Mouse (Mus musculus) B cell, adult 62 days (primary cell): ENCODE results near the gene Pold4. TPM values are rescaled to one million over a fixed set of nuclear protein-coding genes. Genes with fewer than 3 reads are reported as not detected.

Experiments used
- total RNA-seq: library from RNA; stranded (reverse); gene quantifications from 4 replicates; pipeline ENCODE4 v1.2.4, GENCODE M21; 2023

Gene Pold4
- 206 to 223 TPM (median 211 TPM) in 4 replicates for total RNA-seq

GRCm38 (mm10) chr19:4231253-4232185 is at the start of gene Pold4:
Gene Pold4 (plus strand): TSS chr19:4231899.

DNA sequence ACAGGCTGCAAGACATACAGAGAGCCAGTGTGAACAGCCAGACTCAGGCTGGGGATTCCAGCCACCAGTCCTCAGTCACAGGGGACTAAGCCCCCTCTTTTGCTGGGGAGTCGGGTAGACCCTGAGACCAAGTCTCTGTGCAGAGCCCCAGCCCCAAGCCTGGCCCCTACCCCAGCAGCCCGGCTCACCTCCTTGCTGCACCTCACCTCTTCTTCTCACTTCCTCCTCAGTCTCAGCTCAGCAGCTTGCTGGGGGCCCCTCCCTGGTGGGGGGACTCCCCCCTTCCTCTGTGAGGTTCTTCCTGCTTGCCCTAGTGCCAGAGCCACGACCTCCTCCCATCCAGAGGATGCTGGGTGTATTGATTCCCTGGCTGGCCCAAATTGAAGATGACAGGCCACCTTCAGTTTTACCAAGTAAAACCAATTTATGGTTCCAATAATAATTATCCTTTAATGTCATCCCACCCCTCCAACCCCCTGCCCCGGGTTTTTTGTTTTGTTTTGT is 40.8 kb upstream of the Pold4 start, which contains the start of gene Tbc1d10c:
Tbc1d10c (minus strand) TSS at position 454 of the 504 bp plus-strand sequence.

DNA sequence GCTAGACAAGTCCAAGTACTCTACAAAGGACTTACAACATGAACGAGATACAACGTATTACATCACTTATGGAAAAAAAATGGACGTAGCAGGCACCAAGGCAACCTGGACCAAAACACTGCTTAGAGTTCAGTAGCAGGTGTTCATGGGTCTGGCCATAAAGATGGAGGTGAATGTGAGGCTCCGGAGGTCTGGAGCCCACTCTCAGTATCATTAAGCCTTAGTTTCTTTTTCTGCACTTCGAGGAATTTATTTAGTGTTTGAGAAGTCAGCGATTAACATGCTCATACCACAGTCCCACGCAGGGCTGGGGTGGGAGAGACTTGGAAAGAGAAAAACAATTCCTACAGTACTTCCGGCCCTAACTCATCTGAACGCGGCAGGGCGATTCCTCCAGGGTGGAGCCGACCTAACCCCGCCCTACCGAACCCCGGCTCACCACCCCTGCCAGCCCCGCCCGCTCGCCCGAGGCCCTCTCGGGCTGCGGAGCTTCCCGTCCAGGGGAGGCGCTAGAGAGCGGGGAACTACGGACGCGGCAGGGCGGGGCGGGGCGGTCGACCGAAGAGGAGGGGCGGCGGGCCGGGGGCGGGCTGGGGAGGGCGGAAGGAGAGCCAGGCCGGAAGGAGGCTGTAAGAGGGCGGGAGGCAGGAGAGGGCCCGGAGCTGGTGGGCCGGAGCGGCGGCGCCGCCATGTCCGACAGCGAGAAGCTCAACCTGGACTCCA is 40.0 kb upstream of the Pold4 start, which contains the start of gene Ppp1ca:
Ppp1ca (plus strand) TSS at position 538 of the 723 bp plus-strand sequence.

DNA sequence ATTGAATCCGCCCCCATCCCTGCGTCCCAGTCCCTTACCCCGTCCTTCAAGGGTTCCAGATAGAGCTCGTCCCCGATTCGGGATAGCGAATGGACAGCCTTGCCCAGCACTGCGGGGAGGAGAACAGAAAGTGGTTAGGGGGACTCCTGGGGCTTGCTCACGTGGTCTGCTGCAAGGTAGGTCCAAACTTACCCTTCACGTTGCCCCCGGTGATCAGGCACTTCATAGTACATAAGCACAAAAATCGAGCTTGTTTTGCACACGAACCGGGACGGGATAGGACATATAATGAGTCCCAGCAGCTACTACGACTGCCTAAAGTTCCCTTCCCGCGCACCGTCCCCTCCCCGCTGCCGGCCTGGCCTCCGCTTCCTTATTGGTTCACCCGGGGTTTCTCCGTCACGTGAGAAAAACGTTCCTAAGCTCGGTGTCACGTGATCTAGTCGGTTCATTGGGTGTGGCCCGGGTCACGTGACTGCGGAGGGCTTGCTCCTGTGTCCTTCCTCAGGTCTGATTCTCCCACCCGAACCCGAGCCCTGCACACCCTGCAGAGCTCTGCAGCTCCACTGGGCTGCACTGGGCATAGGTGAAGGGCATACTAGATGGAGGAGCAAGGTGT is 30.3 kb upstream of the Pold4 start, which contains the start of gene Rad9a:
Rad9a (minus strand) TSS at position 372 of the 619 bp plus-strand sequence.

DNA sequence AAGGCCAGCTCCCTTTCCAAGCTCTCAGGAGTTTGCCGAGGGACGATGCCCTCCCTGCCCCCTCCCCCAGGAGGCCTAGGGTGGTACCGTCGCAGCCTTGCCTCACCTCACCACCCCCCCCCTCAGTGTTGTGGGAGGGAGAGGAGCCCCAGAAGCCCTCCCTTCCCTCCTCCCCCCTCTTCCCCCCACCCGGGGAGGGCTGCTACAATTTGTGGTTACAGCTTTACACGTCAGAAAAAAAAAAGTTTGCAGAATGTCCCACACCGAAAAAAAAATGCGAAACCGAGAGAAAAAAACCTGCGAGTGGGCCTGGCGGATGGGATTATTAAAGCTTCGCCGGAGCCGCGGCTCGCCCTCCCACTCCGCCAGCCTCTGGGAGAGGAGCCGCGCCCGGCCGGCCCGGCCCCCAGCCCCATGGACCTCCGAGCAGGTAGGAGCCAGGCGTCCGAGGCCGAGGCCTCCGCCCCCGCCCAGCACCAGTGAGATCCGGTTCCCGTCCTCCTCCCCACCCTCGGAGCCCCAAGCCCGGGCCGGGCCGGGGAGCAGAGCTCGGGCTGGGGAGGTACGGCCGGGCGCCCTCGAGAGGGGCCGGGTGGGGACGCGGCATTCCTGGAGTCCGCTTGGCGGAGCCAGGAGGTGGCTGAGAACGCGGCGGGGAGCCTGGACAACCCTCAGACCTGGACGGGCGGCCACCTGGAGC is 17.5 kb upstream of the Pold4 start, which contains the start of the genes Clcf1 and AC109138.7:
Clcf1 (plus strand) TSS at position 168 of the 700 bp plus-strand sequence.
AC109138.7 (plus strand) TSS at position 287 of the 700 bp plus-strand sequence.

DNA sequence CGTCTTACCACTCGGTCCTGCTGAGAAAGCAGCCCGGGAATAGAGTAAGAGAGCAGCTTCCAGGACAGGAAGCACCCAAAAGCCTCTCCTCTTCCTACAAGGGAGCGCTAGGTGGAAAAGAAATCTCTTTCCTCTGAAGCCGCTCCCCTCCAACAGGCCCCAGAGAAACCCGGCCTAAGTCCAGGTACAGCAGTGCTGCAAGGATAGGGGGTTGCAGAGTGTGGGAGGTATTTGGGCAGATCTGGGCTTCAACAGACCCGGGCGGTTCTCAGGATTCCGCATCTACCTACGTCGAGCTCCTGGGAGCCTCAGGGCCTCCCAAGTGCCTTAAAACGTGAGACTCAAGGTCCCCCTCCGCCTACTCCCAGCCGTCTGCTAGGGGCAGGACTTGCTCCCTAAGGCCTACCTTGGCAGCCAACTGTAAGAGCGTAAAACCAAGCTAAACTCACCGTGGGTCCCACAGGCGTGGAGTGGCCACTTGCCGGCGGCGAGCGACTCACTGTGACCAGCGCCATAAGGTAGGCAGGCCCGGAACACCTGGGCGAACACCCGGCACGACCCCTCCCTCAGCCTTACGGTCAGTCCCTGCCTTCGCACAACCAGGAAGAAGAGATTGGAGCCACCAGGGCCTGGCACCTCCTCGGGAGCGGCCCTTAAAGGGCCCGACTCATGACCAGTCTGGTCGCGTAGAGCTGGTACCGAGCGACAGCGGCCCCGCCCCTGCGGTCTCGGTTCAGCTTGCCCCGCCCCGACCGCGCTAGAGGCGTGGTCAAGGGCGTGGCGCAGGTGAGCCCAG is 37.1 kb downstream of the Pold4 start, which contains the start of gene Ssh3:
Ssh3 (minus strand) TSS at position 615 of the 796 bp plus-strand sequence.

DNA sequence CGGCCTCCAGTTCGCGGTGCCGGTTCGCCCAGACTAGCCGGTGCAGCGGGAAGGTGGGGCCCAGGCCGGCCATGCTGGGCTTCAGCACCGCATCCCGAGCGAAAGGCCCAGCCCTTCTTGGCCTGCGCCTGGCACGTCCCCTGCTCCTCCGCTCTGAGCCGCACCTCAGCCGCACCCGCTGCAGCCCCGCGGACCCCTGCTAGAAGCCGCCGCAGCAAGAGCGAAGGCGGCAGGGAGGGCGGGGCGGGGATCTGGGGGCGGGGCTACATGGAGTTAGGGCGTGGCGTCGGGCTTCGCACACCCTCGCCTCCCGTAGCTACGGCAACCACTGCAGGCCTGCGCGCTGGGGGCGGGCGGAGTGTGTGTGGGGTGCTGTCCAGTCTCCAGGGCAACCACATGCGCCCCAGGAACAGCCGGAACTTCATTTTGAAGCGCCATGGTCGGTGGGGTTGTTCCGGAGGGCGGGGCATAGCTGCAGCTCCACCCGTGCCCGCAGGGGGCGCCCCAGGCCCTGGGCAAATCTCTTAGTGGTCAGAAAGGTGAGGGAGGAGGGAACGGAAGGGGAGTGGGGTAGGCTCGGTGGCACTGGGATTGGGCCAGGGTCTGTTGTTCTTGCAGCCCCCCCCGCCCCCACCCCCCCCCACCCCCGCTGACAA is 51.3 kb downstream of the Pold4 start, which contains the start of gene Ankrd13d:
Ankrd13d (minus strand) TSS at position 240 of the 656 bp plus-strand sequence.

Other genes starting within 250 kb of the Pold4 start
- gene Acy3, start 245.3 kb upstream of the Pold4 start, total RNA-seq: not detected in 4 replicates
- gene Tbx10, start 239.1 kb upstream of the Pold4 start, total RNA-seq: not detected in 4 replicates
- gene Nudt8, start 231.3 kb upstream of the Pold4 start, total RNA-seq: 16.1 to 21.0 TPM (median 19.8 TPM) in 4 replicates
- 3.1 to 6.8 TPM (median 4.0 TPM) in 4 replicates for gene Gm49405, start 231.3 kb upstream of the Pold4 start, total RNA-seq
- 7.1 to 12.1 TPM (median 10.4 TPM) in 4 replicates for gene Doc2g, start 228.6 kb upstream of the Pold4 start, total RNA-seq
- gene Ndufv1, start 219.1 kb upstream of the Pold4 start, total RNA-seq: 73.3 to 94.8 TPM (median 89.7 TPM) in 4 replicates
- 137 to 169 TPM (median 145 TPM) in 4 replicates for gene Gstp1, start 193.9 kb upstream of the Pold4 start, total RNA-seq
- 8.8 to 22.4 TPM (median 15.9 TPM) in 4 replicates for gene Gstp2, start 185.9 kb upstream of the Pold4 start, total RNA-seq
- gene Gstp3, start 172.3 kb upstream of the Pold4 start, total RNA-seq: not detected in 4 replicates
- not detected in 4 replicates for gene Cabp2, start 150.3 kb upstream of the Pold4 start, total RNA-seq
- 119 to 136 TPM (median 129 TPM) in 4 replicates for gene Cdk2ap2, start 134.7 kb upstream of the Pold4 start, total RNA-seq
- 195 to 200 TPM (median 198 TPM) in 4 replicates for gene Pitpnm1, start 131.9 kb upstream of the Pold4 start, total RNA-seq
- gene Aip, start 106.0 kb upstream of the Pold4 start, total RNA-seq: 95.2 to 103 TPM (median 98.9 TPM) in 4 replicates
- gene Gpr152, start 92.1 kb upstream of the Pold4 start, total RNA-seq: 0.14 to 0.31 TPM (median 0.27 TPM) in 3 of 4 replicates, not detected in the other
- gene Cabp4, start 87.9 kb upstream of the Pold4 start, total RNA-seq: 0.88 to 1.4 TPM (median 1.2 TPM) in 4 replicates
- gene Coro1b, start 83.3 kb upstream of the Pold4 start, total RNA-seq: 129 to 166 TPM (median 137 TPM) in 4 replicates
- gene Ptprcap, start 78.3 kb upstream of the Pold4 start, total RNA-seq: 341 to 368 TPM (median 348 TPM) in 4 replicates
- gene Rps6kb2, start 68.5 kb upstream of the Pold4 start, total RNA-seq: 50.3 to 55.6 TPM (median 50.9 TPM) in 4 replicates
- 93.0 to 107 TPM (median 97.9 TPM) in 4 replicates for gene Carns1, start 56.4 kb upstream of the Pold4 start, total RNA-seq
- gene Tbc1d10c, start 40.6 kb upstream of the Pold4 start, total RNA-seq: 255 to 266 TPM (median 262 TPM) in 4 replicates
- 377 to 398 TPM (median 383 TPM) in 4 replicates for gene Ppp1ca, start 39.8 kb upstream of the Pold4 start, total RNA-seq
- 51.5 to 59.3 TPM (median 55.6 TPM) in 4 replicates for gene Rad9a, start 30.2 kb upstream of the Pold4 start, total RNA-seq
- gene Clcf1, start 17.7 kb upstream of the Pold4 start, total RNA-seq: 141 to 150 TPM (median 148 TPM) in 4 replicates
- gene AC109138.7, start 17.5 kb upstream of the Pold4 start, total RNA-seq: 5.9 TPM in 1 of 4 replicates, not detected in the others
- 26.5 to 33.7 TPM (median 27.9 TPM) in 4 replicates for gene Ssh3, start 37.3 kb downstream of the Pold4 start, total RNA-seq
- gene Ankrd13d, start 51.2 kb downstream of the Pold4 start, total RNA-seq: 26.4 to 33.1 TPM (median 28.4 TPM) in 4 replicates
- gene Grk2, start 74.3 kb downstream of the Pold4 start, total RNA-seq: 529 to 561 TPM (median 549 TPM) in 4 replicates
- gene Kdm2a, start 166.4 kb downstream of the Pold4 start, total RNA-seq: 224 to 243 TPM (median 232 TPM) in 4 replicates
- 0.81 to 1.6 TPM (median 1.6 TPM) in 3 of 4 replicates, not detected in the other for gene Rhod, start 207.5 kb downstream of the Pold4 start, total RNA-seq
- not detected in 4 replicates for gene Syt12, start 245.5 kb downstream of the Pold4 start, total RNA-seq